Mouse (Mus musculus) ES-Bruce4 (cell line): ENCODE measurements around the gene Slc35g1.

Source experiments
- CTCF ChIP-seq: IDR thresholded peaks from one replicate; pipeline ENCODE4 v1.8.1; 2011; ENCODE audit warnings: low read depth, low read length
- EP300 ChIP-seq: IDR thresholded peaks from 2 replicates; pipeline ENCODE4 v1.6.1; 2011; ENCODE audit warnings: low read depth, low read length; ENCODE audit not compliant: insufficient read depth
- POLR2A ChIP-seq: IDR thresholded peaks from one replicate; pipeline ENCODE4 v1.8.1; 2011; ENCODE audit warnings: low read length; ENCODE audit not compliant: insufficient read depth

DNA sequence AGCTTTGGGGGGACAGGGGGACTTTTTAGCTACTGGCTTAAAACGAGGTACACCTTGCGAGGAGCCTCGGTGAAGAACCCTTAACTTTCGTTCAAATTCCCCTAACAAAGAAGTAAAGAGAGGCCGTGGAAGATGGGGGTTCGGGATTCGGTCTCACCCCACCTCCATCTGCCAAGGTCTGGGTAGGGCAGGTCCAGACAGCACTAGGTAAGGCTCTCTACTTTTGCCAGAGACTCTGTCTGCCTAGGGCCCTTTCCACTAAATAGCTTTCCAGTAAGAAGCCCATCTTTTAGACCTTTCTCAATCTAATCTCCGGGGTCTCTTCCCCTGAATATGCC, 822 bp downstream of the Slc35g1 start:
- TF ChIP-seq EP300 (no peak), CTCF (no peak), POLR2A (no peak)
